Mouse (Mus musculus) A20 (cell line): ENCODE measurements around the gene Hexdc.

ENCODE experiments used
- DNase-seq: peaks from one replicate; pipeline ENCODE4 v3.0.0-alpha.2; 2011; ENCODE audit warnings: low read depth, low spot score

The Hexdc gene

DNA sequence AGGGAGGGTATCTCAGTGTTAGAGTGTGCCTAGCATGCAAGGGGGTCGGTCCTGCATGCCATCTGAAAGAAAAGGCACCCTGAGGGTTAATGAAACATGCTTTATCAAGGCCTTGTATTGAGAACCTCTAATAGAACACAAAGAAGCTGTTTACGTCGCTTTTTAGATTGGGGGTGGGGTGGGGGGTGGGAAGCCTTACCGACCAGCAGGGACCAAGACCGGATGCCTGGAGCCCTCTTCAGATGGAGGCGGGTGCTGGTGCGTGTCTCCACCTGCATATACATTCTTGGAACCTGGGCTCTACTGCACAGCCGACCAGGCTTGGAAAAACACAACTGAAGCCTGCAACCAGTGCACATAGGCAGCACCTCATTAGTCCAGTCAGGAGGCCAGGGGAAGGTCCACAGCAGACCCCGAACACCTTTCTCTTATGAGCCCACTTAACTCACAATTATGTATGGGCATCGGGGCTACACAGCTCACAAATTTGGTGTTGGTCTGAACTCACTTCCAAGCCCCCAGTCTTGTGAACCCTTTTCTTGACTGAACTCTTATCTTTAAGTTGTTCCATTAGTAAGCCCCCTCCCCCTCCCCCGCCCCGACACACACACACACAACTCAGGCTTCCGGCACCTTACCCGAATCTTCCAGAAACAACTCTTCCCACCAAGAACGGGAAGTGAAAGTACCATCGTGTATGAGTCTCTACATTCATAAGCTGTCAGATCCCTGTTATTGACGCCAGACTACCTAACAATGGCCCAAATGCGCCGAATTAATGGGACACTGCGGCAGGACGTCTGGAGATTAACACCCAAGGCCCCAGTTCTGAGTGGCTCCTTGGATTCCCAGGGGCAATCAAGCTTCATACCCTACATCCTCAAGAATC lies 24.1 kb downstream of the Hexdc start:
- peak; percentile 92 for DNase-seq

DNA sequence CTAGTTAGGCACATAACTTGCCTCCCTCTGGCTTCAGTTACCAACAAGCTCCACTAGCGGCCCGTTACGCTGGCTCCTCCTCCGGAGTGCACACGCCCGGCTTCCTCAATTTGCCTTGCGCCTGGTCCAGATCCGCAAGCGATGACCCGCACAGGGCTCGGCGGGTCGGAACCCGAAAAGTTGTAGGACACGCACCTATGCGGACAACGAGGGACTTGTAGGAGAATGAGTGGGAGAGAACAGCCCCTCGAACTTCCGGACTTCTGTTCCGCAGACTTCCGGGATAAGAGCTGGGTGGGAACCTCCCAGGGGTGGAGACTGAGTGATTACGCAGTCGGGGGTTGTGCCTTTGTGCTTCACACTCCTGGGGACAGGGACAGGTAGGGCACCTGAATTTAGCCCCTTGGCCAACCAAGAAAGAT lies 24.8 kb downstream of the Hexdc start, which contains the start of gene Cybc1:
Gene Cybc1, minus strand, starts transcription at position 305 of the 422 bp plus-strand sequence.
- DNase-seq, result peak; percentile 96

GRCm38 (mm10) chr11:121231191-121231590 lies 27.0 kb downstream of the Hexdc start:
- peak; percentile 79 for DNase-seq

GRCm38 (mm10) chr11:121231628-121232291 lies 27.5 kb downstream of the Hexdc start:
- peak; percentile 46 for DNase-seq

DNA sequence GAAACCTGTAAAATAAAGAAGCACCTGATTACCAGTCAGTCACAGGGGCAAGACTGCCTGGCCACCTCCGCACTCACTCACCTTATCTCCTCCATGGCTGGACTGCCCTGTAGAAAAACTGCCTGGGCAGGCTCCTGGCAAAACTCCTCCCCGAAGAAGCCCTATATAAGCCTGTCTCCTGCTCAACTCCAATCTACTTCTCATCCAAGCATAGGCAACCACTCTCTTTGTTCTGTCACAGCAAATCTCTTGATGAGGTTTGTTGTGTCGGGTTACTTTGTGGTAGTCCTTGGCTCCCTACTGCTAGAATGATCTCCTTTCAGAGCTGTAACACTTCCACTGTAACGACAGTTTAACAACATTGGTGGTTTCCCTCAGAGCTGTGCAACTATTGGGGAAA lies 28.5 kb downstream of the Hexdc start:
- peak; percentile 72 for DNase-seq

- peak; percentile 90 for DNase-seq
These were observed 31.4 kb downstream of the Hexdc start for GRCm38 (mm10) chr11:121235475-121236238.

GRCm38 (mm10) chr11:121236564-121237344 lies 32.5 kb downstream of the Hexdc start, which contains the start of gene Narf:
Gene Narf (plus strand): TSS chr11:121237253.
- peak; percentile 100 for DNase-seq

GRCm38 (mm10) chr11:121237345-121238128 lies 33.3 kb downstream of the Hexdc start:
- peak; percentile 82 for DNase-seq

DNA sequence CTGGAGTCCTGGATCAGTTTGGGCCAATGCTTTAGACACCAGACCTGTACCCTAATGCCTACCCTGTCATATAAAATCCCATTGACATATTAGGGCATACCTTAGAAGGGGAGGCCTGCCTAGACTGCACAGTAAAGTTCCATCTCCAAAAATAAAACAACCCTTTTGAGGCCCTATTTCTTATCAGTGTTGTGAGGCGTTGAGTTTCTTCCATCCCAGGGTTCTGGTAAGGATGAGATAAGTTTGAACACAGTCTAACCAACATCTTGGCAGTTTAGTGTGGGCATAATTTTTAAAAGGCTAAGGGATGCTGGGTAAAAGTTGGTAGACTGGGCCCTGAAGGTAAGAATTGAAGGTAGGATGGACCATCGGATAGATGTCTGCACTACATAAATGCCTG lies 35.4 kb downstream of the Hexdc start:
- no peak for DNase-seq

- DNase-seq, result no peak
These were observed 46.0 kb downstream of the Hexdc start for GRCm38 (mm10) chr11:121250196-121250595.

- DNase-seq, result peak; percentile 93
These were observed 55.2 kb downstream of the Hexdc start, which contains the start of gene Foxk2 for GRCm38 (mm10) chr11:121259160-121260100. Gene Foxk2 (plus strand): TSS chr11:121259990.

- DNase-seq, result peak; percentile 46
These were observed 56.1 kb downstream of the Hexdc start for GRCm38 (mm10) chr11:121260211-121260906.

GRCm38 (mm10) chr11:121261074-121261473 lies 56.8 kb downstream of the Hexdc start:
- no peak for DNase-seq
